Mouse (Mus musculus): Measurements from ENCODE around the gene Tmem267.
"Not testable (repeated sequence)": the region's sequence is repeated elsewhere in the genome, so short reads cannot be mapped to it uniquely, and the experiment has no call there.

Gene Tmem267

DNA sequence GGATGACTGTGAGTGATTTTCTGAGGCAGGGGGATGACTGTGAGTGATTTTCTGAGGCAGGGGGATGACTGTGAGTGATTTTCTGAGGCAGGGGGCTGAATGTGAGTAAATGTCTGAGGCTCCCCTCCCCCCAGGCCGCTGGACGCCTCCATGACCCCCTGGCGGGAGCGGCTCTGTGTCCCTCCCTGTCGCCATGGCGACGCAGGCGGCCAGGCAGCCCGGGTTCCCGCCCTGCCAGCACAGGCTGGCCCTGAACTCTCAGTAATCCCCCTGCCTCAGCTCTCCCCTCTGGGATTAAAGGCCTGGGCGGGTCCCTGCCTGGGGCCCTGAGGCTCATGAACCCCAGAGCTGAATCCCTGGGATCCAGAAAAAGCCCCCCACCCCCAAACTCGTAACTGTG lies 111.2 kb downstream of the Tmem267 start:
- not testable (repeated sequence) for H3K27me3 ChIP-seq (ENCODE audit: control insufficient read depth, insufficient read depth, low read length, poor library complexity, severe bottlenecking); H3K36me3 ChIP-seq (ENCODE audit: control insufficient read depth, insufficient read depth, low read length, poor library complexity, severe bottlenecking); DNase-seq (ENCODE audit: low read depth, low spot score)

- H3K27me3 ChIP-seq (ENCODE audit: control insufficient read depth, insufficient read depth, low read length, poor library complexity, severe bottlenecking); H3K36me3 ChIP-seq (ENCODE audit: control insufficient read depth, insufficient read depth, low read length, poor library complexity, severe bottlenecking): not testable (repeated sequence)
- peak; percentile 12 for DNase-seq (ENCODE audit: low read depth, low spot score)
Observed at GRCm38 (mm10) chr13:119599498-119599897, 111.7 kb downstream of the Tmem267 start.

GRCm38 (mm10) chr13:119600166-119600565 lies 112.3 kb downstream of the Tmem267 start:
- H3K27me3 ChIP-seq (ENCODE audit: control insufficient read depth, insufficient read depth, low read length, poor library complexity, severe bottlenecking), result not testable (repeated sequence)
- peak; percentile 69 for DNase-seq (ENCODE audit: low read depth, low spot score)

DNA sequence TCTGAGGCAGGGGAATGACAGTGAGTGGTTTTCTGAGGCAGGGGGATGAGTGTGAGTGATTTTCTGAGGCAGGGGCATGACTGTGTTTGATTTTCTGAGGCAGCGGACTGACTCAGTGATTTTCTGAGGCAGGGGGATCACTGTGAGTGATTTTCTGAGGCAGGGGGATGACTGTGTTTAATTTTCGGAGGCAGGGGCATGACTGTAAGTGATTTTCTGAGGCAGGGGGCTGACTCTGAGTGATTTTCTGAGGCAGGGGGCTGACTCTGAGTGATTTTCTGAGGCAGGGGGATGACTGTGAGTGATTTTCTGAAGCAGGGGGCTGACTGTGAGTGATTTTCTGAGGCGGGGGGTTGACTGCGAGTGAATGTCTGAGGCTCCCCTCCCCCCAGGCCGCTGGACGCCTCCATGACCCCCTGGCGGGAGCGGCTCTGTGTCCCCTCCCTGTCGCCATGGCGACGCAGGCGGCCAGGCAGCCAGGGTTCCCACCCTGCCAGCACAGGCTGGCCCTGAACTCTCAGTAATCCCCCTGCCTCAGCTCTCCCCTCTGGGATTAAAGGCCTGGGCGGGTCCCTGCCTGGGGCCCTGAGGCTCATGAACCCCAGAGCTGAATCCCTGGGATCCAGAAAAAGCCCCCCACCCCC lies 115.0 kb downstream of the Tmem267 start:
- peak; percentile 33 for DNase-seq (ENCODE audit: low read depth, low spot score)

More at GRCm38 (mm10) chr13:119600166-119600565, 112.3 kb downstream of the Tmem267 start:
- H3K36me3 ChIP-seq (ENCODE audit: control insufficient read depth, insufficient read depth, low read length, poor library complexity, severe bottlenecking), result not testable (repeated sequence)

DNA sequence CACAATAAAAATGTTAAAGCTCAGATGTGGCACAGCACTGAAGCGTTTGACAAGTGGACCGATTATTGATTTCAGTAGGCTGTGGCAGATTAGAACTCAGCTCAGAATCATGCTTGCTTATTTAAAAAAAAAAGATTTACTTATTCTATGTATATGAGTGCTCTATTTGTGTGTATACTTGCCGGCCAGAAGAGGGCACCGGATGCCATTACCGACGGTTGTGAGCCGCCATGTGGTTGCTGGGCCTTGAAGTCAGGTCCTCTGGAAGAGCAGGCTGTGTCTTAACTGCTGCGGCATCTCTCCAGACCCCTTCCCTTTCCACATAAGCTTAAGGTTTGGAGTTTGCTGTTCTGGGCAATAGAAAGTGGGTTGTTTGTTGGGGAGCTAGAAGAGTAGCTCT lies 116.1 kb downstream of the Tmem267 start:
- not testable (repeated sequence) for H3K27me3 ChIP-seq (ENCODE audit: control insufficient read depth, insufficient read depth, low read length, poor library complexity, severe bottlenecking); H3K36me3 ChIP-seq (ENCODE audit: control insufficient read depth, insufficient read depth, low read length, poor library complexity, severe bottlenecking)
- peak; percentile 42 for DNase-seq (ENCODE audit: low read depth, low spot score)

More for the DNA sequence above, 115.0 kb downstream of the Tmem267 start:
- H3K36me3 ChIP-seq (ENCODE audit: control insufficient read depth, insufficient read depth, low read length, poor library complexity, severe bottlenecking); H3K27me3 ChIP-seq (ENCODE audit: control insufficient read depth, insufficient read depth, low read length, poor library complexity, severe bottlenecking): not testable (repeated sequence)

- not testable (repeated sequence) for DNase-seq (ENCODE audit: low read depth, low spot score); H3K36me3 ChIP-seq (ENCODE audit: control insufficient read depth, insufficient read depth, low read length, poor library complexity, severe bottlenecking); H3K27me3 ChIP-seq (ENCODE audit: control insufficient read depth, insufficient read depth, low read length, poor library complexity, severe bottlenecking)
Observed at GRCm38 (mm10) chr13:119604322-119604721, 116.5 kb downstream of the Tmem267 start.

DNA sequence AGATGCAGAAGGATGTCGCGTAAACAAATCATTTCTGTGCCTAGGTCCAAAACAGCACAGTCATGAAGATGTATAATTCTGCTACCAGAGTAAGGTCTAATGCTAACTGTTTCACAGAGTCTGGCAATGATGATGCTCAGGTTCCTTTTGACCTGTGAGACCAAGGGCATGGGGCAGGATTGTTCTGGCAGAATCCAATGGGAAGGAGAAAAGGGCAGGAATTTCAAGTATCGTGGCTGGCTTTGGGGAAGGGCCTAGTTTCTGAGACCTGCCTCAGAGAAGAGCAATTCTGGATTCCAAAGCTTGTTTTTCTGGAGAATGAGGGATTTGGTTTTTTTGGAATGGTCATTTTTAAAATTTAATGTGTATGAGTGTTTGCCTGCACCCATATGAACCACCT lies 131.0 kb downstream of the Tmem267 start:
- no peak for DNase-seq (ENCODE audit: low read depth, low spot score)
- no peaks in the 10 kb centered on the region for H3K27me3 ChIP-seq (ENCODE audit: control insufficient read depth, insufficient read depth, low read length, poor library complexity, severe bottlenecking)
- H3K36me3 ChIP-seq (ENCODE audit: control insufficient read depth, insufficient read depth, low read length, poor library complexity, severe bottlenecking), result no peaks in the 10 kb centered on the region

DNA sequence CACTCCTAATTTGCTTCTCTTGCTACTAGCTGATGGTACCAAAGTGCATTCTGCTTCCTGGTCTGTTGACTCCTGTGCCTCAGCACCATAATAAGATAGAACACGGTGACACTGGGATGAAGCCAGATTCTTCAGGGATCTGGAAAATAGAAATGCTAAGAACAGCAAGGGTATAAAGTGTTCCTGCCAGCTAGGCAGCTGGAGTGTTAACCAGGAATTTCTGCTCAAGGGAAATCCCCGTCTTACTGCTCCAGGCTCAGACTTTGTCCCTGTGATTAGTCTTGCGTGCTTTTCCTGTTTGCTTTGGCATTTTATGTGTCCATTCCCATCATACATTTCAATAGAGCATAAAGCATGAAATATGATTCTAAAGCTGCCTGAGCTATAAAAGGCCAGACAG lies 131.9 kb downstream of the Tmem267 start:
- Histone ChIP-seq H3K27me3 (ENCODE audit: control insufficient read depth, insufficient read depth, low read length, poor library complexity, severe bottlenecking) (no peaks in the 10 kb centered on the region), H3K36me3 (ENCODE audit: control insufficient read depth, insufficient read depth, low read length, poor library complexity, severe bottlenecking) (no peaks in the 10 kb centered on the region)
- DNase-seq (ENCODE audit: low read depth, low spot score), result no peak

DNA sequence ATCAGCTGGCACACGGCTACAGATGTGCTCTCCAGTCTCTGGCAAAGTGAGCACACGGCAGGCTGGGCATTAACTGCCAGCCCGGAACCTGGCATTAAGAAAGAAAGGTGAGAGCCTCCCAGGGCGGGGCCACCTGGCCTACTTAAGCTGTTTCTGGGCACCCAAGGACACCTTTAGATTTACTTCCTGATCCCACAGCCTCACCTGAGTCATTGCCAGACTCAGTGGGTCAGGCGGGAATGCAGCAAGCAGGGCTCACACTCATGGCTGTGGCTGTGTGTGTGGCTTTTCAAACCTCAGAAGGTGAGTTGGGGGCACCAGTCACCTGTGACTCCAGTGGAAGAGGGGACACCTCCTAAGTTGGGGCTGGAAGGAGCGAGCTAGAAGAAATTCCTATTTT lies 135.8 kb downstream of the Tmem267 start, which contains the start of gene Ccl28:
Ccl28 (plus strand) TSS at position 186 of the 400 bp plus-strand sequence.
- no peak for DNase-seq (ENCODE audit: low read depth, low spot score)
- no peaks in the 10 kb centered on the region for H3K27me3 ChIP-seq (ENCODE audit: control insufficient read depth, insufficient read depth, low read length, poor library complexity, severe bottlenecking)
- H3K36me3 ChIP-seq (ENCODE audit: control insufficient read depth, insufficient read depth, low read length, poor library complexity, severe bottlenecking), result no peaks in the 10 kb centered on the region

GRCm38 (mm10) chr13:119625952-119626351 lies 138.1 kb downstream of the Tmem267 start:
- H3K36me3 ChIP-seq (ENCODE audit: control insufficient read depth, insufficient read depth, low read length, poor library complexity, severe bottlenecking); H3K27me3 ChIP-seq (ENCODE audit: control insufficient read depth, insufficient read depth, low read length, poor library complexity, severe bottlenecking): not testable (repeated sequence)
- DNase-seq (ENCODE audit: low read depth, low spot score), result peak; percentile 39

DNA sequence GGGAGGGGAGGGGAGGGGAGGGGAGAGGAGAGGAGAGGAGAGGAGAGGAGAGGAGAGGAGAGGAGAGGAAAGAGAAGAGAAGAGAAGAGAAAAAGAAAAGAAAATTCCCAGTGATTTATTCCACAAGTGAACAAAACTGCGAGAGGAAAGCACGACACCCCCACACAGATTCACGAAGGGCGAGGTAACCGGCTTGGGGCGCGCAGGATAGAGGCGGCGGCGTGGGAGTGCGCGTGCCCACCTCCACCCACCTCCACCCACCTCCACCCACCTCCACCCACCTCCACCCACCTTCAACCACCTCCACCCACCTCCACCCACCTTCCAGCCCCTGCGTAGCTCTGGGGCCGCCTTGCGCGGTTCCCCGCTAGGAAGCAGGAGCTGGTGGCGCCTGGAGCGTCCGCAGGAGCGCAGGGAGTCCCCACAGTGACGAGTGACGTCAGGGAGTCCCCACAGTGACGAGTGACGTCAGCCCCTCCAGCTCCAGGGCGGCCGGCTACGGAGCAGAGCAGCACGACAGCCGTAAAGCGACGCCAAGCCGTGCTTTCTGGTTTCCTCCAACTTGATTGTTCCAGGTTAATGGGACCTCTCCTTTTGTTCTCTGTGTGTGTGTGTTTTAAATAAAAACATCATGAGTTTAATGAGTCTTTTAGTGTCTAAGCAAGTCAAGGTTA lies 143.8 kb downstream of the Tmem267 start:
- Histone ChIP-seq H3K27me3 (ENCODE audit: control insufficient read depth, insufficient read depth, low read length, poor library complexity, severe bottlenecking) (no peaks in the 10 kb centered on the region), H3K36me3 (ENCODE audit: control insufficient read depth, insufficient read depth, low read length, poor library complexity, severe bottlenecking) (no peaks in the 10 kb centered on the region)
- DNase-seq (ENCODE audit: low read depth, low spot score), result peak; percentile 93

DNA sequence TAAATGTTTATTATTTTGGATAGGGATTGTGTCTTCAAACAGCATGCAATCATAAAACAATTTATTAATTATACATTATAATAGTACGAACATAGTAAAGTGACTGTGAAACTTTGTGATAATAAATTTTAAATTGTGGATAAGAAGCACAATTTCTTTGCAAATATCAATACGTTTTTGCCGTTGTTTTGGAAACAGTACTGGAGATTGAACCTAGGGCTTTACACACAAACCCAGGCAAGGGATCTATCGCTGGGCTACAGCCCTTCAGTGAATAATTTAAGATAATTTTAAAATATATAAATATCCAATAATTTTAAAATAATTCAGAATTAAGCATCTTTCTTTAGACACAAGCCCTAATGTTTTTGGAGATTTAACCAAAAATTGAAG lies 144.3 kb downstream of the Tmem267 start:
- no peaks in the 10 kb centered on the region for H3K27me3 ChIP-seq (ENCODE audit: control insufficient read depth, insufficient read depth, low read length, poor library complexity, severe bottlenecking)
- DNase-seq (ENCODE audit: low read depth, low spot score), result no peak
- H3K36me3 ChIP-seq (ENCODE audit: control insufficient read depth, insufficient read depth, low read length, poor library complexity, severe bottlenecking), result no peaks in the 10 kb centered on the region

DNA sequence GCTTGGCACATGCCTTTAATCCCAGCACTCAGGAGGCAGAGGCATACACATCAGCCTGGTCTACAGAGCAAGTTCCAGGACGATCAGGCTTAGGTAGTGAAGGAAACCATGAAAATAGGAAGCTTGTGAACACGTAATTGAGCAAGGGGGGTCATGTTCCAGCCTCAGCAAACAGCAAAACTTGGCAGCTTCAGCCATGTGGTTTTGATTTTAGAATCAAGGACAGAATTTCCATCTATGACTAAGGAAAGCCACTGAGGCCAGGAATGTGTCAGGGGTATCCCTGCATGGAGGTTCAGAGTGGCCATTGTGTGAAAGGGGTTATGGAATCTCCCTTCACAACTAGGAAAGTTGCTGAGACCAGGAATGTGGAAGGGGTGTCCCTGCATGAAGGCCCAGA lies 147.7 kb downstream of the Tmem267 start:
- Histone ChIP-seq H3K36me3 (ENCODE audit: control insufficient read depth, insufficient read depth, low read length, poor library complexity, severe bottlenecking) (no peaks in the 10 kb centered on the region), H3K27me3 (ENCODE audit: control insufficient read depth, insufficient read depth, low read length, poor library complexity, severe bottlenecking) (no peaks in the 10 kb centered on the region)
- DNase-seq (ENCODE audit: low read depth, low spot score), result no peak

GRCm38 (mm10) chr13:119637837-119638236 lies 150.0 kb downstream of the Tmem267 start:
- DNase-seq (ENCODE audit: low read depth, low spot score), result no peak
- H3K36me3 ChIP-seq (ENCODE audit: control insufficient read depth, insufficient read depth, low read length, poor library complexity, severe bottlenecking), result no peaks in the 10 kb centered on the region
- H3K27me3 ChIP-seq (ENCODE audit: control insufficient read depth, insufficient read depth, low read length, poor library complexity, severe bottlenecking), result no peaks in the 10 kb centered on the region

DNA sequence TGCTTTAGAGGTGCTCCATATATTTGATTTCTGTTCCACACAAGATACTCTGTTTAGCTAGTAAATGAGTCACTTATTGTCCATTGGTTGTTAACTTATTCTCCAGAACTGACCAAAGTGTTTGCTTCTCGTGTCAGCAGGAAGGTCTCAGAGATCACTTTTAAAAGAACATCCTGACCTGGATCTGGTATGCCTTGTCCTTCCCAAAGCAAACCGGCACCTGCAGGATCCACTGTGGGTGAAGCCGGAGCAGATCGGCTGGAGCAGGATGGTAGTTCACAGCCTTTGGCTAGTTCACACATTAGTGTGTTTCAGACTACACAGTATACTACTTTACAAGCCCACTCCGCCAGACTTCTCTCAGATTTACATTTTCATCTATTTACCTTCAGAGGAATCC lies 150.6 kb downstream of the Tmem267 start:
- Histone ChIP-seq H3K36me3 (ENCODE audit: control insufficient read depth, insufficient read depth, low read length, poor library complexity, severe bottlenecking) (no peaks in the 10 kb centered on the region), H3K27me3 (ENCODE audit: control insufficient read depth, insufficient read depth, low read length, poor library complexity, severe bottlenecking) (no peaks in the 10 kb centered on the region)
- DNase-seq (ENCODE audit: low read depth, low spot score), result no peak

- no peak for DNase-seq (ENCODE audit: low read depth, low spot score)
- Histone ChIP-seq H3K27me3 (ENCODE audit: control insufficient read depth, insufficient read depth, low read length, poor library complexity, severe bottlenecking) (no peaks in the 10 kb centered on the region), H3K36me3 (ENCODE audit: control insufficient read depth, insufficient read depth, low read length, poor library complexity, severe bottlenecking) (no peaks in the 10 kb centered on the region)
Observed at GRCm38 (mm10) chr13:119639302-119639701, 151.5 kb downstream of the Tmem267 start.

Data from splenic B cell, adult 2 months (primary cell).